Mouse (Mus musculus) NIH3T3 (cell line): ENCODE measurements around the gene Gda.

ENCODE experiments used
- DNase-seq: peaks from one replicate; pipeline ENCODE4 v3.0.0-alpha.2; 2012; ENCODE audit warnings: low read depth

The Gda gene

DNA sequence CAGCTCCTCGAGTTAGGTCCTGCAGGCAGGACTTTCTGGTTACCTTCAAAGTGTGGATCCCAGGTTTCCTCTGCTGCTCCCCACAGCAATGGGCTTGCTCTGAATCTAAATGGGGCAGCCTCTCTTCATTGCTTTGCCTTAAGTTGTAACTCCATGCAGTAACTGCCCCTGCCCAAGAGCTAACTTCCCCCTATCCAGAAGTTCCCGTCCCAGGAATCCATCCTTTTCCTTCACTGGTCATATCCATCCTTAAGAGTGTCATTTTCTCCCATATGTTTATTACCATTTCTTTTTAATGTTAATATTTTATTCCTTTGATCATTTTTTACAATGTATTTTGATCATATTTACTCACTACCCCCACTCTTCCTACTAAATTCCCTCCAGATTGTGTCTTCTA, at the start of gene Gda:
Gda (minus strand) TSS at position 101 of the 400 bp plus-strand sequence.
- DNase-seq: no peak

DNA sequence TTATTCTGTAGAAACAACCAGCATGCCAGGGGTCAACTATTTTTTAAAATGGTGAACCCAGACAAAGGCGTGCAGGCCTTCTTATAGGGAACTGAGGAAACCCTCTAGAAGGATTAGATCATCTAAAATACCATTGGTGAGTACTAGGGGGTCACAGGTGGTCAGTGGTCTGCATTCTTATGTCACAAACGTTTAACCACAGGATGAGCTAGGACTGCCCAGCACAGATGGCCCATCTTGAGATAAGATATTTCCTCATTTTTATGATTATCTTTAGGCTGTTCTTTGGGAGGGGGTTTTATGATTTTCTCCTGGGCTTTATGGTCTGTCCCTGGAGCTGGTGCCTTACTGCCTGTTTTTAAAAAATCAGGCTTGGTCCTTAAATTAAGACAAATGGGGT, 47.0 kb upstream of the Gda start:
- DNase-seq: no peak

DNA sequence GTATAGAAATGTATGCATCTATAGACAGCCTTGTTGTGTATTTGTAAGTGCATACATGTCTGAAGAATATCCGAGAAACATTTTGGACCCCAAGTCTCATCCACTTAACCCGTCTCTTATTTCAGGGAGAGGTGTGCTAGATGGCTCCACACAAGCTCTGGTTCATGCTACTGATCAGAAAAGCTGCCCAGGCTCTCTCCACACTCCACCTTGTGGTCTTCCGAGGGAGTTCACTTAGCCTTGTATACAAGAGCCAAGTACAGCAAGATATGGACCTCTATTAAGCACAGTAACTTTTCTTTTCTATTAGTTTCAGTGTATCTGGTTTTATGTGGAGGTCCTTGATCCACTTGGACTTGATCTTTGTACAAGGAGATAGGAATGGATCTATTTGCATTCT, 36.9 kb upstream of the Gda start:
- peak; percentile 75 for DNase-seq

DNA sequence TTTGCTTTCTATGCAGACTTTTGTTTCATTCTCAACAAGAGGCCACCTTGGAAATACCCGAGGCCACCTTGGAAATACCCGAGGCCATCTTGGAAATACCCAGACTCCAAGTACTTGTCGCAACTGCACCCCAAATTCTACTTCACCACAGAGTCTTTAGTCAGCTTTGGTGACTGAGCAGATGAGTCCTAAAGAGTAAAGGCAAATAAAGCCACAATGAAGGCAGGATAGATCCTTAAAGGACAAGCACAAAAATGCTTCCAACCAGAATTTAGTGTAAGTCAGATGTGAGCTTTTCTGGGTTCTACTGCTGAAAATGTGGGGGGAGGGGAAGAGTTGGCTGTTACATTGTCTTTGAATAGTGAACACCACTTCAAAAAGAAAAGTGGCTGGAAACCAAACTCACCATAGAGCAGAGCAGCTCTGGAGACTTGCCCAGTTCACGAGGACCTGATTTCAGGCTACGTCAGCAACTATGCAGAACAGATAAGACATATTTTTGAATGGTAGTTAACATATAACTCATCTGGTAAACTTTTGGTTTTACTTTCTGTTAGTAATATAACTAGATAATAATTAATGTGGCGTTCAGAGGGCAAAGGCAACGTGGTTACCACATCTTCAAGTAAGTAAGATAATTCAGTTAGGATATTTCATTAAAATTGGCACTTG, 34.5 kb upstream of the Gda start:
- no peak for DNase-seq

DNA sequence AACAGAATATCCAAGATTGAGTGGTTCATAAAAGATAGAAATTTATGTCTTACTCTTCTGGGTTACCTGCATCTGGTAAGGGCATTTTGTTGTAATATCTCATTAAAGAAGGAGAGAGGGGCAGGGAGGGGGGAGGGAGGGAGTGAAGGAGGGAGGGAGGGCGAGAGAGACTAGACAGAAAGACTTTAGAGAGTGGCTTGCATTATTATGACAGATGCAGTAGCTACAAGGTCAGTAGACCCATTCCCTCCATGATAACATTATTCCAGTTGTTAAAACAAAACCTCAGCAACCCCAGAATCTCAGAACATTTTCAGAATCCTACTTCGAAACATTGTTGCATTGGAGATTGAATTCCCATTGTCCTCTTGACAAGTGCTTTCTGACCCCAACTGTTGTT, 33.9 kb upstream of the Gda start:
- DNase-seq: no peak

DNA sequence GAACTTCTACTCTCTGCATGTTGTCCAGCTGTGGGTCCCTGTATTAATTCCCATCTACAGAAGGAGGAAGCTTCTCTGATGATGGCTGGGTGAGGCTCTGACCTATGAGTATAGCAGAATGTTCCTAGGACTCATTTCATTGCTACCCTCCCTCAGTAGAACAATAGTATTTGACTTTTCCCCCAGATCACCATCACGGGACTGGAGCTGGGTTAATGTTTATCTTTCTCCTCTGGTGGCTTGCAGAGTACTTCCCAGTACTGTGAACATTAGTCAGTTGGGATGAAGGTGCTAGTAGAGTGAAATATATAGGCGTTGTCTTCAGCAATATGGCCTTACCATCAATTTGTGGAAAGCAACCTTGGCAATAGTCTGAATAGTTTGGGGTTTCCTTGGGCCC, 31.5 kb upstream of the Gda start:
- DNase-seq: no peak

DNA sequence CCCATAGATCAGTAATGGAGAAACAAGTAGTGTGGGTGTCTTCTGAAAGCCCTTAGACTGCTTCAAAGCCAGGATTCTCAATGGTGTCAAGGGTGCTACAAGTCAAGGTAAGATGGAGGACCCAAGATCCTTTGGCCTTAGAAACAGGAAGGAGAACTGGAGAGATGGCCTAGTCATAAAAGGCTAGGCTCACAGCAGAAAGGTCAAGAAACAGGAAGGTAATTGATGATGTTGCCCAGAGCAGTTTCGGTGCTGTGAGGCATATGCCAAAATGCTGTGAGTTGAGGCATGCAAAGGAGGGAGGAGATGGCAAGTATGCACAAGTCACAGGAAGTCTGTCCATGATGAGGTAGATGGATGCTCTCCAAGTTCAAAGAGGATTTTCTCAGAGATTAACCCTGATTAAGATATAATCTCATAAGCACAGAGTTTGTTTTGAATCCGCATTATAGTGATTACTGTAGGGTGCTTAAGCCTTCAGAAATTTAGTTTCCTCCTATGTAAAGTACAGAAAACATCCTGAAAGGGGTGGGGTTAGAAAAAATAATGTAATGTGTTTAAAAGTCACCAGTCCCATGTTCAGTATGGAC, 26.2 kb upstream of the Gda start:
- DNase-seq: no peak

DNA sequence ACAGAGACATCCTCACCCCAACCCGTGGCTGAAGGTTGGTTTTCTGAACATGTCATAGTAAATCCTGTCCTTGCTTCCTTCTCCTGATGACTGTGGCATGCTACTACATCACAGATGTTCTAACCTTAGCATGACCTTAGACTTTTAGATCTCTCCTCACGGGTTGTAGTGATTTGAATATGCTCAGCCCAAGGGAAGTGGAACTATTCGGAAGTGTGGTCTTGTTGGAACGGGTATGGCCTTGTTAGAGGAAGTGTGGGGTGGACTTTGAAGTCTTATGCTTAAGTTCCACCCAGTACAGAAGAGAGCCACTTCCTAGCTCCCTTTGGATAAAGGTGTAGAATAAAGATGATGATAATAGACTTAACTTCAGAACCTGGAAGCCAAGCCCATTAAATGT, 22.6 kb upstream of the Gda start:
- no peak for DNase-seq

DNA sequence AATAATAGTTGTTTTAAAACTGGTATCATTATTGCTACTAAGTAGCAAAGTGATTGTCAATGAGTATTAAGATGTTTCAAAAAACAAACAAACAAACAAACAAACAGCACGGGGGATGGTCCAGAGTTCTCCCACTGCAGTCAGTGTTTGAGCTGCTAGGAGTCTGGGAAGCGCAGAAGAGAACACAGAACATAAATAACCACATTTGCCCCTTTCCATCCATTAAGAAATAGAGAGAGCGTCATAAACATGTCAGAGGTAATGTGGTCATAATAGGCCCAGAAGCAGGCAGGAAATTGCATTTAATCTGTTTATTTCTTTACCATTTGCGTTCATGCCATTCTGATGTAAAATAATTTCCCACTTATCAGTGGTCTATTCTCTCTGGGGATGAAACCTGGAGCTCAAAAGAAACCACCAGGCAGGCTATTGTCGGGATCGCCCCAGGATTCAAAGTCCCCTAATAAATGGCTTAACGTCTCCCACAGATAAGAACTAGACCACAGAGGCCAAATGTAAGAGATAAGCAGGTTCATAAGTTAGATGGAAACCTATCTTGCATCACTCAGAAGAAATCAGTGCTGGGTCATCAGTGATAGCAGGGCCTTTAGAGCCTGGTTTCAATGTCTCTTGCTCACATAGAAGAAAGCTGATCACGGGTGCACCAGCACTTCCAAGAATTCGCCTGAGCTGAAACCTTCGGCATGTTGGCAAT, 20.7 kb upstream of the Gda start:
- no peak for DNase-seq

DNA sequence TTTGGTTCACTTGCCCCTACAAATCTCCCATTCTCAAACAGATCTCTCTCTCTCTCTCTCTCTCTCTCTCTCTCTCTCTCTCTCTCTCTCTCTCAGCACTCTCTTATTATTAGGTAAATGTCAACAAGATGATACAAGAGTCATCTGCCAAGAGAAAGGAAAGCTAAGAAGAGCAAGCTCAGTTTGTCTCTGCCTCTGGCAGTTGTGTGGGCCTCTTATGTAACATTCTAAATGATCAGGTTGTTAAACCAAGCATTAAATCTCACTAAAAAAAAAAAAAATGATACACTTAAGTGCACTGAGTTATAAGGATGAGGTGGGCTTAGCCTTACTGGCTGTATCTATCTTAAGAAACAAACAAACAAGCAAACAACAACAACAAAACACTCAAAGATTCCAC, 18.1 kb upstream of the Gda start:
- no peak for DNase-seq

DNA sequence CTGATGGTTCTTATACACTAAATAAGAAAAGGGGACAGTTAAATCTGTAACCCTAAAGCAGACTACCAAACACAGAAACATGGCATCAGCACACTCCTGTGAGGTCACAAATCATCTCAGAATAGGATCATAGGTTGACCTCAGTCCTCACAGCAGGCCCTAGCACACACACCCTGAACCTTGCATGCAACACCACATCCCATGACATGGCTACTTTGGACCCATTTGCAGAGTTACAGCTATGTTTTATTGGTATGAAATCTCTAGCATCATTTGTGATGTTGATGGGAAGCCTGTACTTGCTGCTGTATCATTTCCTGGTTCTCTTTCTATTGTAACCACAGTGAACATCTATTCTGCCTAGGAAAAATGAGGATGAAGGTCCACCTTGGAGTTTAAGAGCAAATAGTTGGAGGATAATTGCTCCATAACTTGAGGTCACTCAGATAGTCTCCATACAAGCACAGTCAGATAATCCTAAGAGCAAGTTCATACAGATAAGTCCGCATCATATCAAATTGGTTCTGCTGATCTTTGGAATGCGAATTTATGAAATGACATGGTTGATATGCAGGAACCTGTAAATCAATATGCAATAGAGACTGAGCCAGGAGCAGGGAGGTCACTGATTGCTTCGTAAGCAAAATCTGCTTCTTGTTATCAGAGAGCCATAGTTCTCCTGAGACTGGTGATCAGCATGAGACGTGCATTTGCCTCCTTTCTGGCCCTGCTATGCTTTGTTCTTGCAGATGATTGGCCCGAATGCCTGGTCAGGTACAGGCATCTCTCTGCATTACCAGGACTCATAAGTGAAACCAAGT, 14.1 kb upstream of the Gda start:
- no peak for DNase-seq

DNA sequence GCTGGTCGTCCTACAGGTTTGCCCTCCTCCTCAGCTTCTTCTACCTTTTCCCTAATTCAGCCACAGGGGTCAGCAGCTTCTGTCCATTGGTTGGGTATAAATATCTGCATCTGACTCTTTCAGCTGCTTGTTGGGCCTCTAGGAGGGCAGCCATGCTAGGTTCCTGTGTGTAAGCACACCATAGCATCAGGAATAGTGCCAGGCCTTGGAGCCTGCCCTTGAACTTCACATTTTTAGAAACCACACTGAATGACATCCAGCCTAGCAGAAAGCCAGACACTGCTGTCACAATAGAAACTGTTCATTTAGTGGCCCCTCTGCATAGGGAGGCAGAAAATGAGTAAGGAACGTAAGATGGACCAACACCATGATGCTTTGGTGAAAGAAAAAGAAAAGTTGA, 8.9 kb upstream of the Gda start:
- DNase-seq: no peak

DNA sequence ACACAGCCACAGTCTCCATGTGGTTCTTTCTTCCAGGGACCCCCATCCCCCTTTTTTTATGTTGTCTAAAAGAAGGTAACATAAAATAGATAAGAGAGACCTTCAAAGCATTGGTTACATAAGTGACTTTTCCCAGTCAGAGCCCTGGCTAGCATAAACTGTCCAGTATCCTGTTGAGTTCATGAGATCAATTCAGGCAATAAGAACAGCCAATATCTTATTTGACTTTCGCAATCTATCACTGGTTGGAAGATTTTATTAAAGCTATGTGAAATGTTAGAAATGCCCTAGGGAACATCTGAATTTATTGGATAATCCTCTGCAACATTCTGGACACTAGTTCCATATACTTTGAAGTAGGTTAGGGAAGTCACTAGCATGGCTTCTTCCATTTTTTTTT, 7.8 kb upstream of the Gda start:
- DNase-seq: no peak

DNA sequence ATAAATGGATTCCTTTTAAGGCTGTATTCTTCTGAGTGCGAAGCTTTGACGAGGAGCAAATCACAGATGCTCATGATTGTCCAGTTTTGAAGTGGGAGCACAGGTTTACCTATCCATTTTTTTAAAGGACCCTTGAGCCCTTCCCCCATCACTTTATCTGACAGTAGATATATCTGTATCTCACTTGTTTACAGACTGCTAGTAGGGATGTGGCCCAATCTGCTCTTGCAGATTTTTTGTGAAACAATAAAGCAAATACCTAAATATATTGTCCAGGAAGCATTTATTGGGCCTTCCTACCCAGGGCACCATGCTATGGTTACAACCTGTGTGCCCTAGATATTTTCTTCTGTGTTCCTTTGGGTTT, 6.8 kb upstream of the Gda start:
- DNase-seq: no peak

DNA sequence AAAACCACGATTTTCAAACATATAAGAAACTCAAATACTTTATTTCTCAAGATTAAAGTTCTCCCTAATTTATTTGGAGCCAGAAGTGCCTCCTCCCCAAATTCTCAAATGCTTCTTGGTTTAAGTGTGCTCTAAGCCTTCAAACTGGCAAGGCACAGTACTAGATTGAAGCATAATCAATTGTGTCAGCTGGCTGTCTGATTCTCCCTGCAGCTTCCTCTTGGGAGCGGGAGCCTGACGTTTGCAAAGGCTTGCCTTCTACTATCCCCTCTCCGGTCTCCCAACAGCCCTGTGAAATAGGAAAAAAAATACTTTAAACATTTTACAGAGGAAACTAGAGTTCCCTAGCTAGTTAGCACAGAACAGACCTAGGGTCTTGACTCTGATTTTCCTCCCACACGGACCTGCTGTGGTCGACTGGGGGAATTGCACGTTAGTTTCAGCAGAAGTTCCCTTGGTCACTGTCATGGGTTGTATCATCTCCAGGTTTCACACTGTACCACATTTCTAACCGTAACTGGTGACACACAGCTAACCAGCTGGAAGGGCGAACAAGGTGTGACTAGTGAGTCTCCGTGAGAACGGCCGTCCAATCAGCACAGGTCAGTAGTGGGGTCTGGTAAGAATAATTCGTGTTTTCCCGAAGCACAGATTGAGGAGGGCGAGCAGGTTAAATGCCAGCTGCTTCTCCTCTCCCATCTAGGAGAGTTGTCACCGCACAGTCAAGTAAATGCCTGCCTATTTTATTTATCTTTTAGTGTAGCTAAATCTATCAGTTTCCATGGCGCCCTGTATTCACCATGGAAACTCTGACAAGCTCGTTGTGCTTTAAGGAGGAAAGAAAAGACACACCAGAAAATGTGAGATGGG, 6.2 kb upstream of the Gda start:
- DNase-seq: no peak

DNA sequence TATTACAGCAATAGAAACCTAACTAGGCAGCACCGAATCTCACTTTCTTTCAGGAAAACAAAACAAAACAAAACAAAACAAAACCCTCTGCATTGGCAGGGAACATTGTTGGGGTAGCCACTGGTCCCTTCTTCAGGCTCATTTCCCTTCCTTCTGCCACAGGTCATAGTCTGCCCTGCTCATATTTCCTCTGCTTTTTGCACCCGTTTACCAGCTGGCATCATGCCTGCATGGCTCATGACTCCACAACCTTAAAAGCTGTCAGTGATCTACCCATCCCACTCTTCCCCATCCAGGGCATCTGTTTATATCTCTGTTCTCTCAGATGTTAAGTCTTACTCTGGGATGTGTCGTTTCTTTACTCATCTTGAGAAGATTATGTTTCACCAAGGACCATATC, 5.3 kb upstream of the Gda start:
- DNase-seq: peak; percentile 8

DNA sequence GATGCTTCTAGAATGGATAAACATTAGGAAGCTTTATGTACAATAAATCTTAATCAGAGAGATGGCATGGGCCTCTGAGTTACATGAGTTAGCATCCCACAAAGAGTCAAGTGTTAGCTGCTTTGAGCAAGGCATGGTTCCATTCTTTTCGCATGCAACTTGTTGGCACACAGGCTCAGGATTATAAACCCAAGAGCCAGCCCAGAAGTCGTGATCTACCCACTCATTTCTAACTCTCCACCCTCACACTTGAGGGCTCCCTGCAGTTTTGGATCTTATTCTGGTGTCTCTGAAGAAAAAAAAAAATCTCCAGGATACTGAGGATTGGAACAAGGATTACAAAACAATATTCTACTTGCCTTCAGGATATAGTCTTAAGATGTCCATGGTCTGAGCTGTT, 4.5 kb upstream of the Gda start:
- DNase-seq: no peak

DNA sequence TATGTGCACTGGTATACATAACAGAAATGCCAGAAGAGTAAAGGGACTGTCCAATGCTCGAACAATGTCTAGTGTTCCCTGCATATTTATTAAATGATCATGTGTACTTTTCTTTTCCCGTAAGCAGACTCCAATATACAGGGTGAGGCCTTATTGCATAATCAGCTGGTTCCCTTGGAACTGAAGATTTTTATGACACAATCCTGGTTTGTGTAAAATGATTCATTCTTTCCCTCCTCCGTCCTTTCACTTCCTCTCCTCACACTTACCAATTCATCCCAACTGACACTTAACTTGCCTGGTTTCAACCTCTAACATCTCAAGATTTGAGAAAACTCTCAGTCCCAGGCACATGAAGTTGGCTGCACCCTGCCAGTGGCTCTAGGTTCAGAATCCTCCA, 3.5 kb upstream of the Gda start:
- peak; percentile 34 for DNase-seq

DNA sequence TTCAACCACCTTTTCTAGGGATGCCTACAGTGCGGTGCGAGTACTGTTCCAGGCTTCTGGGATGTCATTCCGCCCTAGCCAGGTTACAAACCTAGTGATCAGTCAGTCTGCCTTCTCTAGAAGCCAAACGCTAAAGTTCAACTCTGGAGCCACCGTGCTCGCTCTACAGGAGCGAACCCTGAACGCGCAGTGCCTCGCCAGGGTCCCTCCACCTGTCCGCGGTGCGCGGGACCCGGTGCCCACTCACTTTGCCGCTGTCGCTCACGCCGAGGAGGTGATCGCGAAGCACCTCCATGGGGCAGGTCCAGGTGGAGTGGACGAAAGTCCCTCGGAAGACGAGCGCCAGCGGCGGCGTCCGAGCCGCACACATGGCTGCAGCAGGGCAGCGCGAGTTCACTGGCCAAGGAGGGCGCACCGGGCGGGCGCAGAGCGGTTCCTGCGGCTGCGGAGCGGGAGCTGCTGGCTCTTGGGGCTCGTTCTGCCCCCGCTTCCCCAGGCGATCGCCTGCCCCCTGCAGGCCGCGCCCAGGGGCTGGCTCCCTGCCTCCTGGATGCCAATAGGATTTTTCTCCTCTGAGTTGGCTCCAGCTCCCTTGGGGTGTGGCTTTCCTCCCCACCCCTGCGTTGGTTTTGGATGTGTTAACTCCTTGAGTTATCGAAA, 994 bp downstream of the Gda start:
- peak; percentile 19 for DNase-seq

DNA sequence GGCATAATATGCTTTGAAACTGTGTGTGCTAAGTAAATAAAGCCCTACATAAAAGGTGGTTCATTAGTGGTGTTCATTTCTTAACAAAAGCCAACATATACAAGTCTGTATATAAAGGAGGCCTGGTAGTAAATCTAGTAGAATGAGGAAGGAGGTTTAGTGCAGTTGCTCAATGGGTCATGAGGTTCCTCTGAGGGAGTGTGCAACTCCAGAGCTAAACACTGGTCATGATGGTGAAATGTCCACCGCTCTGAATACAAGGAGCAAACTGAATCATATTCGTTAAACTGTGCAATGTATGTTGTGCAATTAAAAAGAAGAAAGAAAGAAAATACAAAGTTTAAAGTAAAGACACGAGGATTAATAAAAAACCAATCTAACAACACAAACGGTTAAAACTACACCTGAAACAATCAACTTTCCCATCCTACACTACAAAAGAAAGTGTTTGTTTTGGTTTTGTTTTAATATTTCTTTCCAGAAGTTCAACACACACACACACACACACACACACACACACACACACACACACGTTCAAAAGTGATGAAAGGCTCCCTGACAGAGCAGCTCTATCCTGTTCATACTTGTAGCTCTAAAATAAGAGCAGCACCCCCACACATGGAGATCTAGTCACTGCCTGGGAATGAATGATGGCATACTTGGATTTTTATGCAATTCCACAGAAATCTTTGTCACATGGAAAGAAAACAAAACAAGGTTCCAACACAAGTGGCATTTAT, 11.9 kb downstream of the Gda start:
- peak; percentile 35 for DNase-seq

DNA sequence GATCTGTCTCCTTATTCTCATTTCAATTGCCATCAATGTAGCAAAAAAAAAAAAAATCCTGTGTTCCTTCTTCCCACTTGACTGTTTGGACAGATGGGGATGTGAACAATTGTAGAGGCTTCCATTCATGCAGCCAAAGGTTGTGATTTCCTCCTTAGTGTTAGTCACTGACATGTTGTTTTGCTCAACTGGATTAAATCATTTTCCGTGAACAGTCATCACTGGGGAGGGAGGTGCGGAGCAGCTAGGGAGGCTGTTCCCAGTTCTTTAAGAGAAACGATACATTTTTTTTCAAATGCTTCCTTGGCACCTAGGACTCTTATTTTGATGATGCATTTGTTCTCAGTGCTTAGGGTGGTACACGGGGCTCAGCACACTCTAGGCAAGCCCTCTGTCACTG, 15.8 kb downstream of the Gda start:
- DNase-seq: peak; percentile 57
